Mouse (Mus musculus) limb, embryonic 14.5 days (tissue): ENCODE measurements around the gene Actr1b. TPM values are rescaled to one million over a fixed set of nuclear protein-coding genes. Genes with fewer than 3 reads are reported as not detected.

Source experiments
- ATAC-seq: fragments of 200-750 bp; cut with Nextera tagmentation; 2 replicates; pipeline ENCODE4 v1.8.0; 2017; ENCODE audit warnings: low read depth, moderate number of reproducible peaks, moderate TSS enrichment; ENCODE audit not compliant: low FRiP score
- DNase-seq: peaks from one replicate; pipeline ENCODE4 v3.0.0-alpha.2; 2015; ENCODE audit warnings: low spot score
- H3K27ac ChIP-seq: fragments of 300-500 bp; sonication (generic); replicated peaks from 2 replicates; pipeline ENCODE4 v1.5.1; 2014; ENCODE audit warnings: low read depth, mild to moderate bottlenecking, low read length, moderate library complexity, mixed read lengths
- H3K27me3 ChIP-seq: fragments of 300-500 bp; sonication (generic); 2 replicates; pipeline ENCODE4 v1.6.1; 2014; ENCODE audit warnings: low read length, mixed read lengths; ENCODE audit not compliant: control insufficient read depth, insufficient read depth
- H3K36me3 ChIP-seq: fragments of 300-500 bp; sonication (generic); 2 replicates; pipeline ENCODE4 v1.6.1; 2014; ENCODE audit warnings: mild to moderate bottlenecking, low read length, moderate library complexity, mixed read lengths; ENCODE audit not compliant: control insufficient read depth, insufficient read depth
- H3K4me1 ChIP-seq: fragments of 300-500 bp; sonication (generic); 2 replicates; pipeline ENCODE4 v1.6.1; 2014; ENCODE audit warnings: antibody characterized with exemption, low read length, mixed read lengths; ENCODE audit not compliant: control insufficient read depth, insufficient read depth
- H3K4me2 ChIP-seq: fragments of 300-500 bp; sonication (generic); replicated peaks from 2 replicates; pipeline ENCODE4 v1.6.1; 2014; ENCODE audit warnings: low read depth, mild to moderate bottlenecking, low read length, moderate library complexity; ENCODE audit not compliant: severe bottlenecking
- H3K4me3 ChIP-seq: fragments of 300-500 bp; sonication (generic); replicated peaks from 2 replicates; pipeline ENCODE4 v1.5.1; 2014; ENCODE audit warnings: low read length
- H3K9ac ChIP-seq: fragments of 300-500 bp; sonication (generic); 2 replicates; pipeline ENCODE4 v1.6.1; 2014; ENCODE audit warnings: mild to moderate bottlenecking, low read depth, low read length, moderate library complexity; ENCODE audit not compliant: severe bottlenecking
- H3K9me3 ChIP-seq: fragments of 300-500 bp; sonication (generic); 2 replicates; pipeline ENCODE4 v1.6.1; 2016; ENCODE audit warnings: low read length; ENCODE audit not compliant: control insufficient read depth
- POLR2A ChIP-seq: fragments of 200-500 bp; IDR thresholded peaks from 2 replicates; pipeline ENCODE4 v1.8.0; 2012; ENCODE audit warnings: inconsistent platforms, mild to moderate bottlenecking, moderate library complexity, borderline replicate concordance; ENCODE audit not compliant: insufficient read depth, insufficient read length; ENCODE audit errors: extremely low read depth
- WGBS: fragments of 180-500 bp; shearing (Covaris S2); extraction: QIAGEN DNeasy Blood & Tissue Kit; methylation state at CpG from one replicate; pipeline ENCODE4 v1.1.7; 2014; 5-methylcytosine and 5-hydroxymethylcytosine counted together
- polyA plus RNA-seq, 2 experiments: library from polyadenylated mRNA; depleted of rRNA in 1 of 2; stranded (reverse) in 1 of 2; unstranded in 1 of 2; fragments of >200 nt; fragmentation: Nextera tagmentation in 1 of 2; extraction: Ambion mirVana in 1 of 2; gene quantifications; 2 replicates each; pipeline versions ENCODE4 v1.2.1 to v1.2.3; 2012 to 2014

Gene Actr1b
- polyA plus RNA-seq, 2 experiments, result 85.7 to 162 TPM

DNA sequence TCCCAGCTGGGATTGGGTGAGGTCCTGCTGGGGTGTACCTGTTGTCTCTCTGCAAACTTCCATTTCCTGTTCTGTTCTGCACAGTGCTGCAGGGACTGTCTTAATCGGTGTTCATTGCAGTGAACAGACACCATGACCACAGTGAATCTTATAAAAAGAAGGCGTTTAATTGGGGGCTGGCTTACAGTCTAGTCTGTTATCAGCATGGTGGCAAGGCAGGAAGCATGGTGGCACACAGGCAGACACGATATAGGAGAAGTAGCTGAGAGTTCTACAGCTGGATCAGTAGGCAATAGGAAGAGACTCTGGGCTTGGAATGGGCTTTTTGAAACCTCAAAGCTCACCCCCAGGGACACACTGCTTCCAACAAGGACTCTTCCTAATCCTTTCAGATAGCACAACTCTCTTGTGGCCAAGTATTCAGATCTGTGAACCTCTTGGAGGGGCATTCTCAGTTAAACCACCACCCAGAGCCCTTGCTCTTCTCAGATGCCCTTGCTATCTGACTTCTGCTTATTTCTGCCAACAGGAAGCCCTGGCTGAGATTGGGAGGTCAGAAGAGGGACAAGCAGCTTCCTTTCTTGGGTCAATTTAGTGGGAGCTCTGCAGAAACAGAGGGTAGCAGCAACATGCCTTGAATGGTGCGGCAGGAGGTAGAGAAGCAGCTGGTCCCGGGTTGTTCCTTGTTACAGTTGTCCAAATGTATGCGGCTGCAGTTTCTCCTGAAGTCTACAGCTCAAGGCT is 39.9 kb upstream of the Actr1b start:
- WGBS, result 76% methylated on average over 6 of the region's 6 CpGs
- no peak for ATAC-seq

GRCm38 (mm10) chr1:36746452-36746851 is 32.2 kb upstream of the Actr1b start:
- no peak for TF ChIP-seq POLR2A
- H3K4me2 ChIP-seq, result no peak overlapping the region
- no peak overlapping the region for H3K27ac ChIP-seq
- no peaks in the 10 kb centered on the region for H3K9me3 ChIP-seq
- no peaks in the 10 kb centered on the region for H3K36me3 ChIP-seq
- no peaks in the 10 kb centered on the region; the same call in 1 of the 2 replicates for H3K27me3 ChIP-seq
- H3K9ac ChIP-seq, result no peak overlapping the region
- 42% methylated on average over 14 of the region's 15 CpGs for WGBS
- peak; percentile 22 for DNase-seq
- no peak for ATAC-seq
- H3K4me1 ChIP-seq, result no peaks in the 10 kb centered on the region
- H3K4me3 ChIP-seq, result no peak overlapping the region

More for the DNA sequence above, 39.9 kb upstream of the Actr1b start:
- Histone ChIP-seq H3K4me2 (no peak overlapping the region), H3K27ac (no peak overlapping the region), H3K36me3 (no peaks in the 10 kb centered on the region), H3K9ac (no peak overlapping the region), H3K27me3 (no peaks in the 10 kb centered on the region), H3K4me1 (no peaks in the 10 kb centered on the region), H3K4me3 (no peak overlapping the region), H3K9me3 (no peaks in the 10 kb centered on the region)
- no peak for TF ChIP-seq POLR2A
- no peak for DNase-seq

DNA sequence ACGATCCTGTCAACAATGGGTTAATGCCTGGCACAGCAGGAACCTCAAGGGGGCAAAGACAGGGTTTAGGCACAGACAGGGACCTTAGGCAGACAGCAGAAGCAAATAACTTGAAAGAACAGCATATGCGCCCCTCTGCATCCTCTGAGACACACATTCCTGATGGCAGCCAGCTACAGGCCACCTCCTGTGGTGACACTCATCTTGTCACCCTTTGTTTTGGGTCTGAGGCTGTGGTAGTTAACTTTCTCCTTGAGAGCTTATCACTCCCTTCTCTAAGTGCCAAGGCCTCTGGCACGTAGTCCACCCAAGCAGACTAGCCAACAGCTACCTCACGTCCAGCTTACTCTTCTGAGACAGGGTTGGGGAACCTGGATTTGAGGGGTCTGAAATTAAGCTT is 31.4 kb upstream of the Actr1b start:
- WGBS, result 61% methylated on average over 4 of the region's 4 CpGs
- no peaks in the 10 kb centered on the region for H3K4me1 ChIP-seq
- ATAC-seq, result no peak

GRCm38 (mm10) chr1:36744268-36744944 is 30.2 kb upstream of the Actr1b start:
- DNase-seq, result peak; percentile 66
- no peak overlapping the region for H3K27ac ChIP-seq
- no peaks in the 10 kb centered on the region; the same call in 1 of the 2 replicates for H3K27me3 ChIP-seq
- TF ChIP-seq POLR2A, result no peak
- H3K4me1 ChIP-seq, result no peaks in the 10 kb centered on the region
- H3K4me2 ChIP-seq, result peak overlapping the region; percentile 35
- no peak overlapping the region for H3K9ac ChIP-seq
- WGBS, result 26% methylated on average over 17 of the region's 17 CpGs
- no peaks in the 10 kb centered on the region for H3K36me3 ChIP-seq
- ATAC-seq, result no peak
- H3K9me3 ChIP-seq, result no peaks in the 10 kb centered on the region
- 0 out of 2 replicates have a peak overlapping the region, but pooled peaks have one; percentile 7 for H3K4me3 ChIP-seq

More for the DNA sequence above, 31.4 kb upstream of the Actr1b start:
- DNase-seq, result no peak
- H3K4me3 ChIP-seq, result no peak overlapping the region
- TF ChIP-seq POLR2A, result no peak
- no peak overlapping the region for H3K27ac ChIP-seq
- no peaks in the 10 kb centered on the region for H3K9me3 ChIP-seq
- no peaks in the 10 kb centered on the region for H3K36me3 ChIP-seq
- no peak overlapping the region for H3K9ac ChIP-seq
- H3K4me2 ChIP-seq, result no peak overlapping the region
- no peaks in the 10 kb centered on the region; the same call in 1 of the 2 replicates for H3K27me3 ChIP-seq

GRCm38 (mm10) chr1:36743046-36743445 is 28.8 kb upstream of the Actr1b start:
- DNase-seq (no peak), ATAC-seq (no peak)
- 80% methylated on average over 9 of the region's 9 CpGs for WGBS
- Histone ChIP-seq H3K4me3 (no peak overlapping the region), H3K27ac (no peak overlapping the region), H3K36me3 (no peaks in the 10 kb centered on the region), H3K4me2 (no peak overlapping the region), H3K9ac (no peak overlapping the region), H3K9me3 (no peaks in the 10 kb centered on the region), H3K4me1 (no peaks in the 10 kb centered on the region), H3K27me3 (no peaks in the 10 kb centered on the region; the same call in 1 of the 2 replicates)
- no peak for TF ChIP-seq POLR2A
